Mouse (Mus musculus) cerebellum, postnatal 10 days (tissue): ENCODE measurements around the gene Hist2h2aa2.
A peak's percentile ranks its signal among the peaks of the same experiment; 100 is the strongest.

Experiments used
- DNase-seq, 2 experiments: peaks; one replicate each; pipeline ENCODE4 v3.0.0; 2021; ENCODE audit warnings: mixed read lengths in 2 of 2

The Hist2h2aa2 gene

GRCm38 (mm10) chr3:96239949-96240798, at the start of gene Hist2h2aa2:
Hist2h2aa2 (minus strand) TSS chr3:96240276.
- DNase-seq, result peak; percentile 96 to 97

- no peak for DNase-seq
These were observed 49.1 kb upstream of the Hist2h2aa2 start for GRCm38 (mm10) chr3:96289201-96289600.

DNA sequence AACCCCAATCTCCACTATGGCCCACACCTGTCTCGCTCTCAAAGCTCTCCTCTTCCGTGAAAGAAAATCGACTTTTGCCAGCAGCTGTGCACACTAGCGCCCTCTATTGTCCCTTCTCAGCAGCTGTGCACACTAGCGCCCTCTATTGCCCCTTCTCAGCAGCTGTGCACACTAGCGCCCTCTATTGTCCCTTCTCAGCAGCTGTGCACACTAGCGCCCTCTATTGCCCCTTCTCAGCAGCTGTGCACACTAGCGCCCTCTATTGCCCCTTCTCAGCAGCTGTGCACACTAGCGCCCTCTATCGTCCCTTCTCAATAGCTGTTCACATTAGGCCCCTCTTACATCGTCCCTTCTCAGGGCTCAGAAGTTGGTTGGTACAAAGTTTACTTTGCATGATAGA, 47.3 kb upstream of the Hist2h2aa2 start:
- peak in 1 of 2 experiments; percentile 31 for DNase-seq

DNA sequence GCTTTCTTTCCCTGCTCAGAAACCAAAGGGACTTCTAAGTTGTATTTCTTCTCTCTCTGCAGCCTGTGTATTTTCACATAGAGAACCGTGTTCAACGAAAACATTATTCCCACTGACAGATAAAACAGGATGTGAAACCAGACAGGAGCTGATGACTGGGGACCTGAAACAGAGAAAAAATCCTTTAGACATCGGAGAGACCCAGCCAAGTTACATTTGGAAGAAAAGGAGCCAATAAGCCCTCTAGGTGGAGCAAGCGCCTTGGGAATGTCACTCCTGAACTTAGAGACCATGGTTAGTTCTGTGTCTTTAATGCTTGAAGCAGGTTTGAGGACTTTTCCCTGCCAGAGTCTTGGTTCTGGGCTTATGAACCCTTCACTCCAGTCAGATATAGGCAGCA, 44.4 kb upstream of the Hist2h2aa2 start:
- peak; percentile 46 to 47 for DNase-seq

DNA sequence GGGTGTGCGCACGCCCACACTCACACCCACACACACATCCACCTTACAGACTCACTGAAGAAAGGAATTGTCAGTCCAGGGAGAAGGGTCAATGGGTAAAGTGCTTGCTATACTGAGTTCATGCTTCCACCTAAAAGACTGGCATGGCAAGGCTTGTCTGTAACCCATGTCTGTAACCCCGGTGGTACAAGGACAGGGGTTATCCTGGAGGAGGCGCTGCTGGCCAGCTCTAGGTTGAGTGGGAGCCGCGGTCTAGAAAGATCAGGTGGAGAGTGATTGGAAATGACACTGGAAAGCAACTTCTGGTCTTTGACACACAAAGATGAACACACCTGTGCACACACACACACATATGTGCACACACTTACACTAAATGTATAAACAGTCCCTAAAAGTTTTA, 40.6 kb upstream of the Hist2h2aa2 start:
- DNase-seq, result no peak

GRCm38 (mm10) chr3:96277800-96278624, 37.9 kb upstream of the Hist2h2aa2 start:
- peak; percentile 95 to 96 for DNase-seq

- peak; percentile 63 to 64 for DNase-seq
These were observed 37.3 kb upstream of the Hist2h2aa2 start for GRCm38 (mm10) chr3:96277428-96277799.

DNA sequence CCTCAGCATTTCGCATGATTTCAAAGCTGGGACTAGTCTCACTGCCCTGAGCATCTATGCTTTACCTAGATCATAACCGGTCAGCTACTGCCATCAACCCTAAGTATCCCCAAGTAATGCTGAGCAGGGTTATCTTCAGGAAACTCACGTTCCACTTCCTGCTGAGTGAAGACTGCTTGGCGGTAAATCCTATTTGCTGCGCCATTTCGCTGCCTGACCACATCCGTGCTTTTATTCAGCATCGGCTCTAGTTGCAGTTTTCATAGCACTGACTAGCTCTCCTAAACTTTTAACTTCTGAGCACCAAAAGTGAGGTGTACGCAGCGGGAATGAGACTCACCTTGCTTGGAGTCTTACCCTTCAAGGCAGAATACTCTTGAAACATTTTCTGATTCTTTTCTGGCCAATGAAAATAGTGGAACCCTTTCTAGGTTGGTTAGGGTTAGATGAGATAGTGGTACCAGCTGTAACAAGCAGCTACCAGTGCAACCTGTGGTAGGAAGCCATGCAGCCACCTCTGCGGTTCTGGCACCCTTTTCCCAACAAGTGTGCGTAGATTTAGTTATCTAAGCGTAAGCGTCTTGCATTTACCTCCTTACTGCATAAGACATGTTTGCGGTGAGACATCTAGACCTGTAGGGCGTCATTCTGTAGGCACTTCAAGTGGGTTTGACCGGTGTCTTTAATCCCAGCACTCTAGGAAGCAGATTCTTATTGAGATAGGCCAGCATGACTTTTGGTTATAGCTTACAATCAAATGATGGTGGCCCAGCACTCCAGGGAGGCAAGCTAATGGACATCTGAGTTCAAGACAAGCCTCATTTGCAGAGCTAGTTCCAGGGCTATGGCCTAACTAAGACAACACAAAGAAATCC, 33.8 kb upstream of the Hist2h2aa2 start:
- no peak for DNase-seq

DNA sequence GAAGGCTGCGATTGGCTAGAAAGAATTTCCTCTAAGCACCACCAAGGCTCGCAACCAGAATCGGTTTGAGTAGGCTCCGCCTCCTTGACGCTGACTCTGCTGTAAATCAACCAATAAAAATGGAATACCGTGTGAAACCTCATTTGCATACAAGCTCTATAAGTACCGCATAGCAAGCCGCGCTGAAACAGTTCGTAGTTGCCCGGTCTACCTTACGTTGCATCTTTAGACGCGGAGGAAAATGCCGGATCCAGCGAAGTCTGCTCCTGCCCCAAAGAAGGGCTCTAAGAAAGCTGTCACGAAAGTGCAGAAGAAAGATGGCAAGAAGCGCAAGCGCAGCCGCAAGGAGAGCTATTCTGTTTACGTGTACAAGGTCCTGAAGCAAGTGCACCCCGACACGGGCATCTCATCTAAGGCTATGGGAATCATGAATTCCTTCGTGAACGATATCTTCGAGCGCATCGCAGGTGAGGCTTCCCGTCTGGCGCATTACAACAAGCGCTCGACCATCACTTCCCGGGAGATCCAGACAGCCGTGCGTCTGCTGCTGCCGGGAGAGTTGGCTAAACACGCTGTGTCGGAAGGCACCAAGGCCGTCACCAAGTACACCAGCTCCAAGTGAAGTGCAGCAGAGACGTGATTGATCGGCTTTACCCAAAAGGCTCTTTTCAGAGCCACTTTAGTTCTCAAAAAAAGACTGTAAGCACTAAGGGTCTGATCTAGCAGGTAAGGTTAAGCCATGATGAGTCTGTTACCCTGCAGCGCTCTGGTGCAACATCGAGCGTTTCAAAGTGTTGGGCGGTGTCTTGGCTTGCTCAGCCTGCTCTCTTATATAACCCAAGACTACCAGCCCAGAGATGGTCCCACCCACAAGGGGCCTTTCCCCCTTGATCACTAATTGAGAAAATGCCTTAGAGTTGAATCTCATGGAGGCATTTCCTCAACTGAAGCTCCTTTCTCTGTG, 29.7 kb upstream of the Hist2h2aa2 start, which contains the start of gene Hist2h2bb:
Hist2h2bb (plus strand) TSS at position 242 of the 964 bp plus-strand sequence.
- peak; percentile 89 to 93 for DNase-seq

GRCm38 (mm10) chr3:96268776-96269378, 28.8 kb upstream of the Hist2h2aa2 start:
- peak; percentile 22 to 63 for DNase-seq

DNA sequence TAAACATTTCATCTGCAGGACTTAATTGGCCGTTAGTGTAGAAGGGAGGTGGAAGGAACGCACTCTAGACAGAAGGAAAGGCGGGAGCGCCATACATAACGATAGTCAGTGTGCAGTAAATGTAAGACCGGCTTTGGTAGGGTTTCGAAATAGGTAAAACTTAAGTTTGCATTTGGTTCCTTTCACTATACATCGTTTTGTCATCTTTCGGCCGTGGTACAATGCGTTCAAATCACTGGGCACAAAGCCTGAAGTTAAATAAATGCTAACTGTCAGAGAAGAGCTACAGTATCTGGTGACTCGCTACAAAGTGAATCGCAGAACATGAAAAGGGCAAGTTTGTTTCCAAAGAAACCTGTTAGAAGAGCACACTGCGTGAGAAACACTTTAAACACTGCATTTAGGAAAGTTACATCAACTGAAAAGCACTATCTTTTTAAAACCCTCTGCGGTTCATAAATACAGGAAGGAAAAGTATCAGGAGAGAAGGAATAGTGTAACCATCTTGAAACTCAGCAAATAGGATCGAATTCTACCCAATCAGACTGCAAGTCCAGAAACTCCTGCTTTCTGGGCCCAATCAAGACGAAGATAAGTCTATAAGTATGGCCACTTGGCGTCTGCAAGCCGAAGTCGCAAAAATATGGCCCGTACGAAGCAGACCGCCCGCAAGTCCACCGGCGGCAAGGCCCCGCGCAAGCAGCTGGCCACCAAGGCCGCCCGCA, 28.1 kb upstream of the Hist2h2aa2 start, which contains the start of gene Hist2h3b:
Hist2h3b (plus strand) TSS at position 604 of the 725 bp plus-strand sequence.
- DNase-seq, result peak; percentile 86

- DNase-seq, result no peak
These were observed 27.5 kb upstream of the Hist2h2aa2 start for GRCm38 (mm10) chr3:96267541-96267940.

DNA sequence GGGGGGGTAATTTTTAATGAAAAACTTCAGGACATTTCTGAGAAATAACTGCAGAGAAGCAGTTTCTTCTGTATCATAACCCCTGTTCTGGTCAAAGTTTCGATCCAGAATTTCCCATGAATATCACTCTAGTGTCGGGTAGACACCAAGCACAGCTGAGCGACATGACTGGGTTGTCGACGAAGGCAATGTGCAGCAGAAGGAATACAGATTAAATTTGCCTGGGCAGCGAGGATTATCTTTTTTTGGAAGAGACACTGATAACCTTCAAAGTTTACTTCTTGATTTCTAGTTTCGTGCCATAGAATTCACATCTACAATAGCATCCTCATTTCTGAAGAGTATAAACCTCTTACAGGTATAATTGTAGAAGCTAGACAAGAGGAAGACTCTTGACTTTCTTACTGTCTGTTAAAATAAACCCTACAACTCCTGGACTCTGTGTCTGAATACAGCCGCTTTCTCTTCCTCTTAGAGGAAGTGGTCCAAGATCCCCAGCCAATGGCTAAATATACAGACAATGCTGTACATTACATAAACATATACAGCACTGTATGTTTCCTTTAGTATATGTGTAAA, 26.1 kb upstream of the Hist2h2aa2 start:
- no peak for DNase-seq

- no peak for DNase-seq
These were observed 24.4 kb upstream of the Hist2h2aa2 start for GRCm38 (mm10) chr3:96264404-96264949.

DNA sequence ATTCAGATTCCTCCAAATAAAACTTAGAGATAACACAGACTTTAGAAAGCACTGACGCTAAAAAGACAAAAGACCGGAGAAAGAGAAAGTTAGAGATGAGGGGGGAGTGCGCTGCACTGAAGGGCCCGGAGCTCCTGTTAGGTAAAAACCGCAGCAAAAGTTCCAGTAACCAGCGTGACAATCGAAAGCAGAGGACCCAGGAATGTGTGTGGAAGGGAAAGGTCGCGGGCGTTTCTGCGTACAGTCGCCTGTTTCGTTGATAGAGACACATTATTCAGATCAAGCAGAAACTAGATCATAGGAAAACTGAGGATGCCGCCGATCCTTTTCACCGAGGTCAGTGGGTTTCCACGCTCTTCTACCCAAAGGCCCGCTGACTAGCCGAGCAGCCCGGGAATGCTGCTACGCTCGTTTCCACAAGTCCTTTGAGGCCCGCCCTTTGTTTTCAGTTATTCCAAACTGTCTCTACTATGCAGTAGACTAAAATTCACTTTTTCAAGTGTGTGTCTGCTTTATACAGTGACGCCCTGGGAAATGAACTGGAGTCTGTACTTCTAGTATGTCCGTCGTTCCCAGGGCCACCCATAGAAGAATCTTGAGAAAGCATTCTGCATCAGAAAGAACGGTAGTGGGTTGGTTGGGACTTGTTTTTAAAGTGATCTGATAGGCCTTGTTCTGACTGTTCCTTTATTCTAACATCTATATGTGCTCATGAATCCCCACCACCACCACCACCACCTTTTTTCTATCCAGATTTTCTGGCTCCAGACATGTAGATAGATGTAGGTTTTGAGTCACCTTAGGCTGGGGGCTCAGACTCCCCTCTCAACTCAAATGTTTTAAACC, 23.7 kb upstream of the Hist2h2aa2 start:
- DNase-seq, result peak in 1 of 2 experiments; percentile 50

- peak; percentile 98 for DNase-seq
These were observed 23.0 kb upstream of the Hist2h2aa2 start, which contains the start of gene Hist2h4 for GRCm38 (mm10) chr3:96262979-96263550. Hist2h4 (minus strand) TSS chr3:96263311.

DNA sequence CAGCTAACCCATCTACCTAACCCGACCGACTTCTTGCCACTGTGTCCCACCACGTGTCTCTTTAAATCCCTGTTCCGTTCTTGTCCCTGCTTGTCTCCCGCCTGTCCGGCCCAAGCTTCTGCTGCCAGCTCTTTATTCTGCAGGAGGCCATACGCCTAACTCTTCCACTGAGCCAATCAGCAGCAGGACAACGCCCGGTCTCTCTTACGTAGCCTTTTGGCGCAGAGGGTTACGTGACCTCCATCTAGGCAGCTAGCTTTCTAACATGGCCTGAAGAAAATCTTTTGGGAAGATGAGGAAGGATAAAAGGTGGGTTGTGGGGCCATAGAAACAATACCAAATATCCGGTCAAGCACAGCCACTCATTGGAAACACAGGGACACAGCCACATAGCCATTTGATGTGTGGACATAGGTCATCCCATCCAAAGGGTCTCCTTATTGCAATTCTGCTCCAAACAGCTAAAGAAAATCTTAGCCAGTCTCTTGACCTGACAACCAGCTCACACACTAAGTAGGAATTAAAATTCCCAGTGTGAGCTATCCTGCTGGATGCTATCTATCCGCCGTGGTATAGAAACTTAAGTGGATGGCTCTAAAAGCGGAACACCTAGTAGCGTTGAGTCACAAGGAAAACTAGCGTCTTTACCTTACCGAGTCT, 22.3 kb upstream of the Hist2h2aa2 start:
- peak; percentile 92 to 93 for DNase-seq
